Mouse (Mus musculus): Measurements from ENCODE around the gene Vsig10. TPM values are rescaled to one million over a fixed set of nuclear protein-coding genes. Genes with fewer than 3 reads are reported as not detected.

Vsig10 gene
- 3.1 TPM for polyA plus RNA-seq (2015; fragmentation: Illumina TruSeq; extraction: RNeasy Lipid Tissue Mini Kit (QIAGEN cat#74804); ENCODE audit: low read depth, low replicate concordance)

GRCm38 (mm10) chr5:117318741-117319629 lies at the start of gene Vsig10:
Gene Vsig10, plus strand, starts transcription at chr5:117319083.

GRCm38 (mm10) chr5:117286831-117287822 lies 31.8 kb upstream of the Vsig10 start, which contains the start of gene Pebp1:
Gene Pebp1, minus strand, starts transcription at chr5:117287625.

GRCm38 (mm10) chr5:117357129-117357477 lies 38.2 kb downstream of the Vsig10 start, which contains the start of gene Wsb2:
Gene Wsb2, plus strand, starts transcription at chr5:117357304.

GRCm38 (mm10) chr5:117388877-117389276 lies 70.0 kb downstream of the Vsig10 start, which contains the start of gene Rfc5:
Gene Rfc5, minus strand, starts transcription at chr5:117389047.

Other genes with a start within 250 kb of the Vsig10 start
- 115 TPM for gene Suds3, start 203.0 kb upstream of the Vsig10 start, polyA plus RNA-seq (2015; fragmentation: Illumina TruSeq; extraction: RNeasy Lipid Tissue Mini Kit (QIAGEN cat#74804); ENCODE audit: low read depth, low replicate concordance)
- 32.7 TPM for gene Taok3, start 199.0 kb upstream of the Vsig10 start, polyA plus RNA-seq (2015; fragmentation: Illumina TruSeq; extraction: RNeasy Lipid Tissue Mini Kit (QIAGEN cat#74804); ENCODE audit: low read depth, low replicate concordance)
- gene Pebp1, start 31.5 kb upstream of the Vsig10 start, polyA plus RNA-seq (2015; fragmentation: Illumina TruSeq; extraction: RNeasy Lipid Tissue Mini Kit (QIAGEN cat#74804); ENCODE audit: low read depth, low replicate concordance): 894 TPM
- 280 TPM for gene Wsb2, start 38.2 kb downstream of the Vsig10 start, polyA plus RNA-seq (2015; fragmentation: Illumina TruSeq; extraction: RNeasy Lipid Tissue Mini Kit (QIAGEN cat#74804); ENCODE audit: low read depth, low replicate concordance)
- gene Rfc5, start 70.0 kb downstream of the Vsig10 start, polyA plus RNA-seq (2015; fragmentation: Illumina TruSeq; extraction: RNeasy Lipid Tissue Mini Kit (QIAGEN cat#74804); ENCODE audit: low read depth, low replicate concordance): 11.6 TPM
- 9.8 TPM for gene Ksr2, start 94.9 kb downstream of the Vsig10 start, polyA plus RNA-seq (2015; fragmentation: Illumina TruSeq; extraction: RNeasy Lipid Tissue Mini Kit (QIAGEN cat#74804); ENCODE audit: low read depth, low replicate concordance)

Data from brain, adult 10 weeks (tissue).